Mouse (Mus musculus): ENCODE results near the gene Gm813.

Gene Gm813

DNA sequence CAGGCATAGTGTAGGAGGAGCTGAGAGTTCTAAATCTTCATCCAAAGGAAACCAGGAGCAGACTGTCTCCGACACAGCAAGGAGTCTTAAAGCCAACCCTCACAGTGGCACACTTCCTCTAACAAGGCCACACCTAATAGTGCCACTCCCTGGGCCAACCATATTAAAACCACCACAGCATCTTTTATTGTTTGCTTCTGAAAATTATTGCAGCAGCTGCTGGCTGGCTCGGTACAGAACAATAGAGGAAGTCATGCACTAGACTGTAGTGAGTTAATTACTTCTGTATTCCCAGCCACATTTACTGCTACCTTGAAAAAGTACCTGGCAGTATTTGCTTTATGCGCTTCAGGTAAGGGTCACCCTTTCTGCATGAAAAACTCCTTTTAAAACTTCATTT, 3.8 kb downstream of the Gm813 start:
- in situ Hi-C loops (cut with MboI, MseI): no loop called here

DNA sequence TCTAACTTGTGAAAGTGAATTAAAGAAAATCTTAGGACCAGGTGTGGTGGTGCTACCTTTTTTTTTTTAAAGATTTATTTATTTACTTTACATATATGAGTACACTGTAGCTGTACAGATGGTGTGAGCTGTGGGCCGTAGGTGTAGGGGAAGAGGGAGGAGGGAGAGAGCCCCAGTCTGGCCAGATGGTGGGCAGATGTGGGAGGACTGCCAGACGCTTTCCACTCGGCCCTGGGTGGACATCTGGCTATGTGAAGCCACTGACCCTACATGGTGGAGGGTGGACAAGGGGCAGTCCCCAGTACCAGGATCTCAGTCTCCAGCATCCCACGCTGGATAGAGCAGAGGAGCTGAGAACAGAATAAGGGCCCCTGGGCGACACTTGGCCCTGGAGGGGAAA, 9.7 kb downstream of the Gm813 start:
- in situ Hi-C loops (cut with MboI, MseI): loop anchor here (10.0 kb wide), 1 partner anchor 58 kb away; no protein-coding TSS in a partner anchor

DNA sequence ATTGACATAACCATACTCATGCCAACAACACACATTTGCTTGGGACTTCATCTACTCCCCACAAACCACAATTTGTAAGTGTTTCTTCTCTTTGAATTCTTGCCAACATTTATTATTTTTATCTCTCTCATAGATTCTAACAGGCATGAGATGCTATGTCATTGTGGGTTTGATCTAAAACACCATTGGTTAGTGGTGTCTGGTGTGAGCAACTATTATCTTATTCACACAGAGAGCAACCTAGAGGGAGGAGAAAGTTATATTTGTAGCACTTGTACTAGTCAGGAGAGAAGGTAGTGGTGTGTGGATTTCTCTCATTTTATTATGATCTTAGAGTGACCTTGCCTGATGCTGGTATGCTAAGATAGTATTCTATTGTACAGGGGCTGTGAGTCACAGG, 12.1 kb downstream of the Gm813 start:
- in situ Hi-C loops (cut with MboI, MseI): loop anchor here (10.0 kb wide), 1 partner anchor 60 kb away; no protein-coding TSS in a partner anchor

DNA sequence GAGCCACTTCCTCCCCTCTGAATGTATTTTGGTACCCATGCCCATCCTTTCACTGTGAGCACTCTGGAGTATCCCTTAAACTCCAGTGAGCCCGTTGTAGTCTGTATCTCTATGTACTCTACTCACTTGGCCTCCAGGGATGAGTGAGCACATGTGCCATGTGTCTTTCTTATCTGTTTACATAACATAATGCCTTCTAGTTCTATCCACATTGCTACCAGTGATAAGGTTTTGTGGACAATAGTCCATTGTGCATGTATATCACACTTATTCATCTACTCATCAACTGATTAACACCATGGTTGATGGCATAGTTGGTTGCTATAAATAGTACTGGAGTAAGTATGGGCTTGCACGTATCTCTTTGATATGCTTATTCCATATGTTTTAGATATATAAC, 12.9 kb downstream of the Gm813 start:
- in situ Hi-C loops (cut with MboI, MseI): loop anchor here (10.0 kb wide), 1 partner anchor 61 kb away; no protein-coding TSS in a partner anchor

GRCm38 (mm10) chr16:58600846-58601245, 15.9 kb downstream of the Gm813 start:
- in situ Hi-C loops (cut with MboI, MseI): loop anchor here (10.0 kb wide), 1 partner anchor 64 kb away; no protein-coding TSS in a partner anchor

- in situ Hi-C loops (cut with MboI, MseI): no loop called here
Observed at GRCm38 (mm10) chr16:58591299-58591698, 25.5 kb downstream of the Gm813 start.

- in situ Hi-C loops (cut with MboI, MseI): no loop called here
Observed at GRCm38 (mm10) chr16:58589444-58589843, 27.3 kb downstream of the Gm813 start.

GRCm38 (mm10) chr16:58573949-58574722, 42.6 kb downstream of the Gm813 start:
- in situ Hi-C loops (cut with MboI, MseI): loop anchor here (10.0 kb wide), 1 partner anchor 569 kb away; no protein-coding TSS in a partner anchor

- in situ Hi-C loops (cut with MboI, MseI): loop anchor here (10.0 kb wide), 1 partner anchor 566 kb away; no protein-coding TSS in a partner anchor
Observed at GRCm38 (mm10) chr16:58570694-58571264, 46.0 kb downstream of the Gm813 start.
